Mouse (Mus musculus) G1E (cell line): ENCODE results near the gene Sec22b. TPM values are rescaled to one million over a fixed set of nuclear protein-coding genes. Genes with fewer than 3 reads are reported as not detected.

Experiments used
- ATAC-seq: 2 replicates; pipeline ENCODE4 v1.8.0; 2016; ENCODE audit warnings: mild to moderate bottlenecking; ENCODE audit not compliant: insufficient number of reproducible peaks, poor library complexity, low FRiP score, severe bottlenecking; ENCODE audit errors: extremely low read depth
- DNase-seq: peaks from one replicate; pipeline ENCODE4 v3.0.0; 2012; ENCODE audit warnings: low spot score
- H3K27me3 ChIP-seq: 2 replicates; pipeline ENCODE4 v1.6.1; 2012; ENCODE audit warnings: mild to moderate bottlenecking, low read length, inconsistent platforms; ENCODE audit not compliant: insufficient read depth
- H3K36me3 ChIP-seq: replicated peaks from 2 replicates; pipeline ENCODE3; 2012; ENCODE audit warnings: mild to moderate bottlenecking, inconsistent platforms
- H3K4me1 ChIP-seq: 2 replicates; pipeline ENCODE4 v1.6.1; 2012; ENCODE audit warnings: low read depth, low read length, inconsistent platforms, mixed read lengths; ENCODE audit not compliant: insufficient read depth
- H3K4me3 ChIP-seq: 2 replicates; pipeline ENCODE4 v1.5.1; 2012; ENCODE audit warnings: low read depth, mild to moderate bottlenecking, inconsistent platforms, low read length, moderate library complexity, mixed read lengths
- H3K9me3 ChIP-seq: replicated peaks from 2 replicates; pipeline ENCODE4 v1.6.1; 2012; ENCODE audit warnings: inconsistent platforms
- CTCF ChIP-seq: IDR thresholded peaks from 2 replicates; pipeline ENCODE4 v1.5.1; 2012; ENCODE audit warnings: low read depth, low read length, inconsistent platforms, mixed read lengths
- GATA1 ChIP-seq: IDR thresholded peaks from 2 replicates; pipeline ENCODE4 v1.6.1; 2012; ENCODE audit warnings: borderline replicate concordance, low read length, inconsistent platforms, mixed read lengths
- GATA2 ChIP-seq: IDR thresholded peaks from 2 replicates; pipeline ENCODE4 v1.6.1; 2012; ENCODE audit warnings: low read depth, low read length, inconsistent platforms, borderline replicate concordance
- POLR2AphosphoS5 ChIP-seq: IDR thresholded peaks from 2 replicates; pipeline ENCODE4 v1.6.1; 2012; ENCODE audit warnings: low read depth, low read length, inconsistent platforms; ENCODE audit not compliant: insufficient replicate concordance
- TAL1 ChIP-seq: conservative IDR thresholded peaks from 2 replicates; pipeline ENCODE4 v1.6.1; 2012; ENCODE audit warnings: low read depth, low read length, inconsistent platforms, mixed read lengths
- polyA plus RNA-seq: library from polyadenylated mRNA; stranded (reverse); fragments of >175 nt; gene quantifications from 2 replicates; pipeline ENCODE4 v1.2.3, GENCODE M21; 2012
- total RNA-seq, 2 experiments: library from RNA; stranded (forward) in 1 of 2; stranded (reverse) in 1 of 2; fragments of 200-1000 nt in 1 of 2; fragments of >200 nt in 1 of 2; fragmentation: Nextera tagmentation in 1 of 2; gene quantifications; 2 replicates each; pipeline ENCODE4 v1.2.3; 2014 to 2017

The Sec22b gene
- total and polyA plus RNA-seq, 3 experiments = 58.3 to 79.6 (median 78.3) TPM

GRCm38 (mm10) chr3:97932131-97932530 lies 31.1 kb downstream of the Sec22b start:
- ATAC-seq (no peak), DNase-seq (no peak)
- Histone ChIP-seq H3K4me3 (no peak overlapping the region), H3K4me1 (no peaks in the 10 kb centered on the region), H3K9me3 (no peaks in the 10 kb centered on the region), H3K36me3 (peaks cover under 1% of the 10 kb centered on the region), H3K27me3 (no peaks in the 10 kb centered on the region)
- no peak for TF ChIP-seq TAL1
- TF ChIP-seq GATA2 = no peak
- no peak for TF ChIP-seq GATA1
- no peak for TF ChIP-seq CTCF
- TF ChIP-seq POLR2AphosphoS5 = no peak

GRCm38 (mm10) chr3:97932771-97933170 lies 31.8 kb downstream of the Sec22b start:
- H3K27me3 ChIP-seq = no peaks in the 10 kb centered on the region
- TF ChIP-seq TAL1 (no peak), GATA1 (no peak), POLR2AphosphoS5 (no peak), GATA2 (no peak), CTCF (no peak)
- H3K9me3 ChIP-seq = no peaks in the 10 kb centered on the region
- no peaks in the 10 kb centered on the region for H3K4me1 ChIP-seq
- no peaks in the 10 kb centered on the region for H3K36me3 ChIP-seq
- no peak for DNase-seq
- no peak for ATAC-seq
- no peak overlapping the region for H3K4me3 ChIP-seq

GRCm38 (mm10) chr3:97933251-97933650 lies 32.3 kb downstream of the Sec22b start:
- H3K4me3 ChIP-seq = no peak overlapping the region
- no peak for ATAC-seq
- no peaks in the 10 kb centered on the region for H3K9me3 ChIP-seq

GRCm38 (mm10) chr3:97933811-97934210 lies 32.8 kb downstream of the Sec22b start:
- TF ChIP-seq TAL1 (no peak), GATA2 (no peak), POLR2AphosphoS5 (no peak), GATA1 (no peak), CTCF (no peak)
- Histone ChIP-seq H3K9me3 (no peaks in the 10 kb centered on the region), H3K27me3 (no peaks in the 10 kb centered on the region), H3K4me3 (no peak overlapping the region), H3K4me1 (no peaks in the 10 kb centered on the region), H3K36me3 (no peaks in the 10 kb centered on the region)
- ATAC-seq = no peak
- no peak for DNase-seq

More at GRCm38 (mm10) chr3:97933251-97933650, 32.3 kb downstream of the Sec22b start:
- no peak for DNase-seq
- Histone ChIP-seq H3K4me1 (no peaks in the 10 kb centered on the region), H3K36me3 (no peaks in the 10 kb centered on the region), H3K27me3 (no peaks in the 10 kb centered on the region)
- TF ChIP-seq TAL1 (no peak), GATA1 (no peak), GATA2 (no peak), CTCF (no peak), POLR2AphosphoS5 (no peak)

- ATAC-seq (no peak), DNase-seq (no peak)
- no peaks in the 10 kb centered on the region for H3K27me3 ChIP-seq
- no peaks in the 10 kb centered on the region for H3K36me3 ChIP-seq
- TF ChIP-seq GATA1 (no peak), GATA2 (no peak), TAL1 (no peak), CTCF (no peak), POLR2AphosphoS5 (no peak)
- H3K9me3 ChIP-seq = no peaks in the 10 kb centered on the region
- no peaks in the 10 kb centered on the region for H3K4me1 ChIP-seq
- H3K4me3 ChIP-seq = no peak overlapping the region
Measured at GRCm38 (mm10) chr3:97934331-97935300, 33.6 kb downstream of the Sec22b start.
